Mouse (Mus musculus) cerebellum, postnatal 14 days (tissue): ENCODE data around the gene Aldh9a1.

Experiments used
- DNase-seq, 2 experiments: peaks; one replicate each; pipeline ENCODE4 v3.0.0; 2021; ENCODE audit warnings: mixed read lengths in 2 of 2

The Aldh9a1 gene

GRCm38 (mm10) chr1:167350597-167351415, 1.0 kb downstream of the Aldh9a1 start:
- no peak for DNase-seq

GRCm38 (mm10) chr1:167352403-167352802, 2.6 kb downstream of the Aldh9a1 start:
- no peak for DNase-seq

- no peak for DNase-seq
These were observed 7.6 kb downstream of the Aldh9a1 start for GRCm38 (mm10) chr1:167357387-167357786.

- DNase-seq = no peak
These were observed 8.9 kb downstream of the Aldh9a1 start for GRCm38 (mm10) chr1:167358731-167359130.

- DNase-seq = no peak
These were observed 10.5 kb downstream of the Aldh9a1 start for GRCm38 (mm10) chr1:167360268-167360667.

- no peak for DNase-seq
These were observed 13.0 kb downstream of the Aldh9a1 start for GRCm38 (mm10) chr1:167362819-167363218.

- no peak for DNase-seq
These were observed 13.5 kb downstream of the Aldh9a1 start for GRCm38 (mm10) chr1:167363322-167363721.

- no peak for DNase-seq
These were observed 16.0 kb downstream of the Aldh9a1 start for GRCm38 (mm10) chr1:167365808-167366207.

GRCm38 (mm10) chr1:167366621-167367020, 16.8 kb downstream of the Aldh9a1 start:
- no peak for DNase-seq

GRCm38 (mm10) chr1:167368018-167368417, 18.2 kb downstream of the Aldh9a1 start:
- DNase-seq = no peak

GRCm38 (mm10) chr1:167368513-167368912, 18.7 kb downstream of the Aldh9a1 start:
- DNase-seq = no peak

- DNase-seq = peak; percentile 86 to 93
These were observed 20.1 kb downstream of the Aldh9a1 start for GRCm38 (mm10) chr1:167369905-167370304.

- DNase-seq = no peak
These were observed 22.9 kb downstream of the Aldh9a1 start for GRCm38 (mm10) chr1:167372739-167373138.

- no peak for DNase-seq
These were observed 24.4 kb downstream of the Aldh9a1 start for GRCm38 (mm10) chr1:167374003-167374784.

- no peak for DNase-seq
These were observed 25.2 kb downstream of the Aldh9a1 start for GRCm38 (mm10) chr1:167374942-167375341.

GRCm38 (mm10) chr1:167378019-167378418, 28.2 kb downstream of the Aldh9a1 start:
- no peak for DNase-seq

- DNase-seq = no peak
These were observed 30.0 kb downstream of the Aldh9a1 start for GRCm38 (mm10) chr1:167379751-167380150.

- no peak for DNase-seq
These were observed 30.4 kb downstream of the Aldh9a1 start for GRCm38 (mm10) chr1:167380223-167380622.

GRCm38 (mm10) chr1:167381050-167382015, 31.5 kb downstream of the Aldh9a1 start:
- DNase-seq = no peak

- DNase-seq = no peak
These were observed 32.5 kb downstream of the Aldh9a1 start for GRCm38 (mm10) chr1:167382316-167382715.

GRCm38 (mm10) chr1:167382763-167383162, 33.0 kb downstream of the Aldh9a1 start:
- no peak for DNase-seq

GRCm38 (mm10) chr1:167383178-167383577, 33.4 kb downstream of the Aldh9a1 start:
- DNase-seq = no peak

GRCm38 (mm10) chr1:167384156-167384555, 34.4 kb downstream of the Aldh9a1 start:
- DNase-seq = no peak
